Mouse (Mus musculus): ENCODE measurements at regions not wholly inside any gene's neighbourhood (a gene's known extent, or its start where the extent isn't known, plus 50 kb on each side); places are given as distances from the start of the nearest gene placed in this dataset.

GRCm38 (mm10) chr3:149220958-149221357 lies 230.6 kb upstream of the Adgrl2 start:
- no peak overlapping the region for H3K4me3 ChIP-seq (ENCODE audit: low read depth, low read length)
- H3K9me3 ChIP-seq (ENCODE audit: control insufficient read depth, low read length), result no peaks in the 10 kb centered on the region
- DNase-seq (ENCODE audit: low spot score) (no peak), ATAC-seq (ENCODE audit: low read depth) (no peak)
- peaks cover 8% of the 10 kb centered on the region for H3K4me1 ChIP-seq (ENCODE audit: control insufficient read depth, insufficient read depth, low read length)
- no peak overlapping the region for H3K4me2 ChIP-seq (ENCODE audit: low read depth, low read length)
- no peaks in the 10 kb centered on the region for H3K36me3 ChIP-seq (ENCODE audit: control insufficient read depth, insufficient read depth, low read length)
- H3K27ac ChIP-seq (replicated peaks; ENCODE audit: low read depth, low read length), result no peak overlapping the region
- WGBS, result 73% methylated on average over 4 of the region's 4 CpGs
- no peak overlapping the region for H3K9ac ChIP-seq (ENCODE audit: low read depth, low read length)
- H3K27me3 ChIP-seq (replicated peaks; ENCODE audit: control insufficient read depth, insufficient read depth, low read length), result no peaks in the 10 kb centered on the region

DNA sequence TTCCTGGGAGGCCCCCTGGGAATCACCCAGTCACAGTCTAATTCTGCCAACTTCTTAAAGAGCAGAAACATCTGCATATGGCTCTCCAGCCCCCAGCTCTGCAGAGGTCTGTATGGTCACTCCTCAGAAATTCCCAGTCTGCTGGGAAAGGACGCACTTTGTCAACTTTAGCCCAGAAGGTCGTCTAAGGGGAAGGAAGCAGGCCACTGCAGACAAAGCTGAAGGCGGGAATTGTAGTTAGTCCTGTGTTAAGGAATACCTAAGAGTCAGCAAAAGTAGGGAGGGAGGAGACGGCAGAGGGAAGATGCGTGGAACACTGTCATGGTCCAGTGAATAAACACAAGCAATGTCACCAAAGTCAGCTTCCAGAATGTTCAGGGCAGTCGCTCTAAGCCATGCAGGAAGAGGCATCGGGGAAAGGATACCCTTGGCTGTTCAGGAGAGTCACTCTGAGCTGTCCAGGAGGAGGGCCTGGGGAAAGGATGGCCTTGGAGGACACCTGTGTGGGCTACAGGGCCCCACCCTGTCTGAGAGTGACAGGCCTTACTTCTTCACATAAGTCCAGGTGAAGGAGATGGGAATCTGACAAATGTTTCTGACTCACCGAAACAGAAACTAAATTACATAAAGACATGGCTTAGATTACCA lies 230.1 kb upstream of the Adgrl2 start:
- H3K27me3 ChIP-seq (replicated peaks; ENCODE audit: control insufficient read depth, insufficient read depth, low read length), result no peaks in the 10 kb centered on the region
- H3K9me3 ChIP-seq (ENCODE audit: control insufficient read depth, low read length), result no peaks in the 10 kb centered on the region
- ATAC-seq (ENCODE audit: low read depth) (no peak), DNase-seq (ENCODE audit: low spot score) (no peak)
- no peak overlapping the region for H3K27ac ChIP-seq (replicated peaks; ENCODE audit: low read depth, low read length)
- H3K4me1 ChIP-seq (ENCODE audit: control insufficient read depth, insufficient read depth, low read length), result peaks cover 8% of the 10 kb centered on the region
- WGBS, result 60% methylated on average over 8 of the region's 8 CpGs
- H3K36me3 ChIP-seq (ENCODE audit: control insufficient read depth, insufficient read depth, low read length), result no peaks in the 10 kb centered on the region
- no peak overlapping the region for H3K4me2 ChIP-seq (ENCODE audit: low read depth, low read length)
- H3K4me3 ChIP-seq (ENCODE audit: low read depth, low read length), result no peak overlapping the region
- H3K9ac ChIP-seq (ENCODE audit: low read depth, low read length), result no peak overlapping the region

DNA sequence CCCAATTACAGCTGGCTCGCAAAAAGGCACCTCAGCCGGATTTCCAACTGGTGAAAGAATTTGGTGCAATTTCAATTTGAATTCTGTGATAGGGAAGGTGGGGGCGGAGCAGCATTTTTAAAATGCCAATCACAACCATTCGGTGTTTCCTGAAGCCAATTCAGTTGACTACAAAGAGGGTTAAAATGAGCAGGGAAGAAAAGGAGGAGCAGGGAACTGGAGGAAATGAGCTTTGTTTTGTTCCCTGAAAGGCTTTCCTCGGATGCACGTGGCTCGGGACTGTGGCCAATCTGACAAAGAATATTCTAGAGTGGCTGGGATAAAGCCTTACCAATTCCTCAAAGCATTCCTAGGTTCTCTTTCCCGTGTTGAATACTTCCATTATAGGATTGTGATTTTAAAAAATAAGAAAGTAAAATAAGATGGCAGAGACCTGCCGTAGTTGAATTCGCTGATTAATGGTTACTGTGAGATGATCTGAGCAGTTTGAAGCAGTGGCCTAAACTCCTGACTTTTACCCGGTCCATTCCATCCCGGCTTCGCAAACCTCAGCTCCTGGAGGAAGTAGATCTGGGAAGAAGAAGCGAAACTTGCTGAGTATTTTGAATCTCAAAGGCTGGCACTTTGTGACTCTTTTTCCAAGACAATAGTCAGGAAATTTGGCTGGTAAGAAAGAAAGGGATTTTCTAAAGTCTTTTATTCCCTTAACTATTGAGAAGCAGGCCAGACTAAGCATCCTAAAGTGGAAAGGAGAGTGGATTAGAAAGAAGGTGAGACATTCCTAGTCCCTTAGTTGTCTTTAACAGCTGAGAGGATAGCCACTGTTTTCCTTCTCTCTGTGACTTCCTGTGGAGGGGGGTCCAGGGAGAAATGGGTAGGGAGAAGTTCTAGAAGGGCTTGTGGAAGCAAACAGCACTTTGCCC lies 229.3 kb upstream of the Adgrl2 start:
- Histone ChIP-seq H3K4me1 (ENCODE audit: control insufficient read depth, insufficient read depth, low read length) (peaks cover 8% of the 10 kb centered on the region), H3K4me3 (ENCODE audit: low read depth, low read length) (no peak overlapping the region), H3K27ac (replicated peaks; ENCODE audit: low read depth, low read length) (no peak overlapping the region; the same call in 1 of the 2 replicates), H3K27me3 (replicated peaks; ENCODE audit: control insufficient read depth, insufficient read depth, low read length) (no peaks in the 10 kb centered on the region), H3K4me2 (ENCODE audit: low read depth, low read length) (no peak overlapping the region), H3K9me3 (ENCODE audit: control insufficient read depth, low read length) (no peaks in the 10 kb centered on the region), H3K36me3 (ENCODE audit: control insufficient read depth, insufficient read depth, low read length) (no peaks in the 10 kb centered on the region), H3K9ac (ENCODE audit: low read depth, low read length) (no peak overlapping the region)
- DNase-seq (ENCODE audit: low spot score), result peak; percentile 26
- no peak for ATAC-seq (ENCODE audit: low read depth)
- WGBS, result 43% methylated on average over 14 of the region's 14 CpGs

- Histone ChIP-seq H3K27me3 (replicated peaks; ENCODE audit: control insufficient read depth, insufficient read depth, low read length) (no peaks in the 10 kb centered on the region), H3K36me3 (ENCODE audit: control insufficient read depth, insufficient read depth, low read length) (no peaks in the 10 kb centered on the region), H3K27ac (replicated peaks; ENCODE audit: low read depth, low read length) (no peak overlapping the region), H3K4me3 (ENCODE audit: low read depth, low read length) (no peak overlapping the region), H3K4me1 (ENCODE audit: control insufficient read depth, insufficient read depth, low read length) (peaks cover 5% of the 10 kb centered on the region), H3K9ac (ENCODE audit: low read depth, low read length) (no peak overlapping the region), H3K4me2 (ENCODE audit: low read depth, low read length) (no peak overlapping the region), H3K9me3 (ENCODE audit: control insufficient read depth, low read length) (no peaks in the 10 kb centered on the region)
- peak; percentile 2; the same call in 1 of the 2 replicates for ATAC-seq (ENCODE audit: low read depth)
- 90% methylated on average over 9 of the region's 9 CpGs for whole genome bisulfite sequencing
- DNase-seq (ENCODE audit: low spot score), result peak; percentile 29
These were observed 227.8 kb upstream of the Adgrl2 start for GRCm38 (mm10) chr3:149217916-149218803.

GRCm38 (mm10) chr3:149216759-149217400 lies 226.5 kb upstream of the Adgrl2 start:
- H3K9me3 ChIP-seq (ENCODE audit: control insufficient read depth, low read length), result no peaks in the 10 kb centered on the region
- no peaks in the 10 kb centered on the region for H3K36me3 ChIP-seq (ENCODE audit: control insufficient read depth, insufficient read depth, low read length)
- ATAC-seq (ENCODE audit: low read depth) (peak; percentile 60; the same call in 1 of the 2 replicates), DNase-seq (ENCODE audit: low spot score) (peak; percentile 55)
- H3K4me3 ChIP-seq (ENCODE audit: low read depth, low read length), result no peak overlapping the region
- no peak overlapping the region for H3K27ac ChIP-seq (replicated peaks; ENCODE audit: low read depth, low read length)
- H3K4me2 ChIP-seq (ENCODE audit: low read depth, low read length), result no peak overlapping the region
- H3K27me3 ChIP-seq (replicated peaks; ENCODE audit: control insufficient read depth, insufficient read depth, low read length), result no peaks in the 10 kb centered on the region
- WGBS, result 71% methylated on average over 11 of the region's 11 CpGs
- peaks cover 5% of the 10 kb centered on the region for H3K4me1 ChIP-seq (ENCODE audit: control insufficient read depth, insufficient read depth, low read length)
- H3K9ac ChIP-seq (ENCODE audit: low read depth, low read length), result no peak overlapping the region

- no peak overlapping the region for H3K9ac ChIP-seq (ENCODE audit: low read depth, low read length)
- H3K4me1 ChIP-seq (ENCODE audit: control insufficient read depth, insufficient read depth, low read length), result peaks cover 5% of the 10 kb centered on the region
- H3K4me3 ChIP-seq (ENCODE audit: low read depth, low read length), result no peak overlapping the region
- no peak overlapping the region for H3K4me2 ChIP-seq (ENCODE audit: low read depth, low read length)
- WGBS, result 82% methylated on average over 2 of the region's 2 CpGs
- H3K27me3 ChIP-seq (replicated peaks; ENCODE audit: control insufficient read depth, insufficient read depth, low read length), result no peaks in the 10 kb centered on the region
- H3K27ac ChIP-seq (replicated peaks; ENCODE audit: low read depth, low read length), result no peak overlapping the region
- no peaks in the 10 kb centered on the region for H3K9me3 ChIP-seq (ENCODE audit: control insufficient read depth, low read length)
- DNase-seq (ENCODE audit: low spot score) (no peak), ATAC-seq (ENCODE audit: low read depth) (no peak)
- H3K36me3 ChIP-seq (ENCODE audit: control insufficient read depth, insufficient read depth, low read length), result no peaks in the 10 kb centered on the region
These were observed 225.3 kb upstream of the Adgrl2 start for GRCm38 (mm10) chr3:149215691-149216090.

GRCm38 (mm10) chr3:149211909-149212308 lies 221.6 kb upstream of the Adgrl2 start:
- Histone ChIP-seq H3K4me2 (ENCODE audit: low read depth, low read length) (no peak overlapping the region), H3K27me3 (replicated peaks; ENCODE audit: control insufficient read depth, insufficient read depth, low read length) (no peaks in the 10 kb centered on the region), H3K9me3 (ENCODE audit: control insufficient read depth, low read length) (no peaks in the 10 kb centered on the region), H3K27ac (replicated peaks; ENCODE audit: low read depth, low read length) (no peak overlapping the region), H3K9ac (ENCODE audit: low read depth, low read length) (no peak overlapping the region), H3K36me3 (ENCODE audit: control insufficient read depth, insufficient read depth, low read length) (no peaks in the 10 kb centered on the region), H3K4me1 (ENCODE audit: control insufficient read depth, insufficient read depth, low read length) (no peaks in the 10 kb centered on the region), H3K4me3 (ENCODE audit: low read depth, low read length) (no peak overlapping the region)
- 81% methylated on average over 7 of the region's 7 CpGs for WGBS
- ATAC-seq (ENCODE audit: low read depth) (no peak), DNase-seq (ENCODE audit: low spot score) (no peak)

DNA sequence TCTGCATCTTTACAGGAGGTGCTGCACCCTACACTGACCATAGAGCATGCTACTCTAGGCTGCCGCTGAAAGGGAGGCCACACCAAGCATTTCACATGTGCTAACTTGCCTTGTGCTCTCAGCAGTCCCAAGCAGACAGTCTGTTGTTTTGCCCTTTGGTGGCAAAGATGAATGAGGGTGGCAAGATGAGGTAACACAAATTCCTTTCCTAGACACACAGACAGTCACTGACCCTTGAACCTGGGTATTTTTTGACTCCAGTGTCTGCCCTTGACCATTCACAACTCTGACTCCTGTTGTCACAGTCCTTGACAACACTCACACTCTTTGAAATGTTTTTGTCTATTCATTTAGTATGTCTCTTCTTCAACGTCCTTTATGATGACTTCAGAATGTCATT lies 218.9 kb upstream of the Adgrl2 start:
- no peaks in the 10 kb centered on the region for H3K4me1 ChIP-seq (ENCODE audit: control insufficient read depth, insufficient read depth, low read length)

More for the DNA sequence above, 218.9 kb upstream of the Adgrl2 start:
- ATAC-seq (ENCODE audit: low read depth) (no peak), DNase-seq (ENCODE audit: low spot score) (no peak)
- H3K36me3 ChIP-seq (ENCODE audit: control insufficient read depth, insufficient read depth, low read length), result no peaks in the 10 kb centered on the region
- no peaks in the 10 kb centered on the region for H3K9me3 ChIP-seq (ENCODE audit: control insufficient read depth, low read length)
- H3K27me3 ChIP-seq (replicated peaks; ENCODE audit: control insufficient read depth, insufficient read depth, low read length), result no peaks in the 10 kb centered on the region
- H3K27ac ChIP-seq (replicated peaks; ENCODE audit: low read depth, low read length), result no peak overlapping the region
- H3K4me2 ChIP-seq (ENCODE audit: low read depth, low read length), result no peak overlapping the region
- no peak overlapping the region for H3K9ac ChIP-seq (ENCODE audit: low read depth, low read length)
- H3K4me3 ChIP-seq (ENCODE audit: low read depth, low read length), result no peak overlapping the region
- 75% methylated on average over 2 of the region's 2 CpGs for WGBS
